Mouse (Mus musculus) midbrain, embryonic 11.5 days (tissue): ENCODE measurements around the gene Dennd1a. TPM values are rescaled to one million over a fixed set of nuclear protein-coding genes. Genes with fewer than 3 reads are reported as not detected.

Source experiments
- ATAC-seq: fragments of 200-750 bp; cut with Nextera tagmentation; 2 replicates; pipeline ENCODE4 v1.8.0; 2017; ENCODE audit warnings: moderate TSS enrichment, moderate library complexity; ENCODE audit not compliant: low FRiP score
- DNase-seq: peaks from one replicate; pipeline ENCODE4 v3.0.0; 2015; ENCODE audit warnings: low spot score; ENCODE audit errors: missing footprints
- H3K27ac ChIP-seq: fragments of 300-500 bp; sonication (generic); 2 replicates; pipeline ENCODE4 v1.5.1; 2014; ENCODE audit warnings: low read depth, low read length
- H3K27me3 ChIP-seq: fragments of 300-500 bp; sonication (generic); 2 replicates; pipeline ENCODE4 v1.6.1; 2014; ENCODE audit warnings: mild to moderate bottlenecking, low read length, moderate library complexity, mixed read lengths; ENCODE audit not compliant: control insufficient read depth, insufficient read depth
- H3K36me3 ChIP-seq: fragments of 300-500 bp; sonication (generic); 2 replicates; pipeline ENCODE4 v1.6.1; 2014; ENCODE audit warnings: mild to moderate bottlenecking, low read length, moderate library complexity, mixed read lengths; ENCODE audit not compliant: control insufficient read depth, insufficient read depth
- H3K4me1 ChIP-seq: fragments of 300-500 bp; sonication (generic); 2 replicates; pipeline ENCODE4 v1.6.1; 2014; ENCODE audit warnings: low read length; ENCODE audit not compliant: control insufficient read depth, insufficient read depth
- H3K4me2 ChIP-seq: fragments of 300-500 bp; sonication (generic); 2 replicates; pipeline ENCODE4 v1.6.1; 2014; ENCODE audit warnings: mild to moderate bottlenecking, moderate library complexity
- H3K4me3 ChIP-seq: fragments of 300-500 bp; sonication (generic); 2 replicates; pipeline ENCODE4 v1.5.1; 2014; ENCODE audit warnings: low read depth, low read length
- H3K9ac ChIP-seq: fragments of 300-500 bp; sonication (generic); 2 replicates; pipeline ENCODE4 v1.6.1; 2014; ENCODE audit warnings: low read length
- H3K9me3 ChIP-seq: fragments of 300-500 bp; sonication (generic); 2 replicates; pipeline ENCODE4 v1.6.1; 2016; ENCODE audit warnings: low read length; ENCODE audit not compliant: control insufficient read depth
- WGBS: fragments of 180-500 bp; shearing (Covaris S2); extraction: QIAGEN DNeasy Blood & Tissue Kit; methylation state at CpG from one replicate; pipeline ENCODE4 v1.1.7; 2014; 5-methylcytosine and 5-hydroxymethylcytosine counted together
- polyA plus RNA-seq: library from polyadenylated mRNA; unstranded; fragments of >200 nt; fragmentation: Nextera tagmentation; extraction: Ambion mirVana; gene quantifications from 2 replicates; pipeline ENCODE4 v1.2.1, GENCODE M21; 2014

Gene Dennd1a
- 8.6 and 8.8 TPM in 2 replicates for polyA plus RNA-seq

DNA sequence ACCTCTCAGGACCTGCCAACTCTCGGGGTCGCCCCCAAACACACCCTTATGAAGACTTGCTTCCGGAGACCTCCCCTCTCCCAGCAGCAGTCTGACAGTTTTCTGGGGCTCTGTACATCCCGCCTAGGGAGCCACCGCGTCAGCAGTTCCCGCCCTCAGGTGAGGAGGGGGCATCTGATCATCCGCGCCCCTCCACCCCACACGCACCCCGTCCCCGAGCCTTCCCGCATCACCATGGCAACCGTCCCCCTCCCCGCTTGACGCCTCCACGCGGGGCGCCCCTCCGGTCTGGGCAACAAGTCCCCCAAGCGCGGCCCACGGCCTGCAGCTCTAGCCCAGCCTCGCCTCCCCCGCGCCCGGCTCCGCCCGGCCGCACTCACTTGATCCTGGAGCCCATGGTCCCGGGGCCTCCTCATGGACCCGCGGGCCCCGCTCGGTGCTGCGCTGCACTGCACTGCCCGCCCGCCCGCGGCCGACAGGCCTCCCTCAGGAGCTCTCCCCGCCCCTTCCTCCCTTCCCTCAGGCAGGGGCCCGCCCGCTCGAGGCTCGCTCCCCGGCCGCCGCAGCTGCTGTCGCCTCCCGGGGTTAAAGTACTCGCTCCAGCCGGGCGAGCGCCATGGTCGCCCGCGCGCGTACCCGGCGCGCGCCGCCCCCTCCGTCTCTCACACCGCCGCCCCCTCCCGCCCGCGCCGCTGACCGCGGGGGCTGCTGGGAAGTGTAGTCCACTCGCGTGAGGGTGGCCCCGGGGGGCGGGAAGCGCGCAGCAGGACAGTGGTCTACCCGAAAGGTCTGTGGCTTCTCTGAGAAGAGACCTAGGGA, at the start of gene Dennd1a:
TSS of gene Dennd1a (minus strand) at position 658 of the 819 bp plus-strand sequence.
- ATAC-seq, result peak; percentile 97
- no peaks in the 10 kb centered on the region for H3K9me3 ChIP-seq
- H3K27ac ChIP-seq, result peak within 1 kb of the TSS; percentile 79
- DNase-seq, result peak; percentile 98
- H3K4me3 ChIP-seq, result peak within 1 kb of the TSS; percentile 80
- peak within 1 kb of the TSS; percentile 75 for H3K4me2 ChIP-seq
- H3K36me3 ChIP-seq, result no peaks in the 10 kb centered on the region
- H3K9ac ChIP-seq, result peak within 1 kb of the TSS; percentile 89
- H3K27me3 ChIP-seq, result no peaks in the 10 kb centered on the region
- WGBS, result 1% methylated on average over 71 of the region's 81 CpGs
- H3K4me1 ChIP-seq, result peaks cover 3% of the 10 kb centered on the region; the same call in 1 of the 2 replicates

DNA sequence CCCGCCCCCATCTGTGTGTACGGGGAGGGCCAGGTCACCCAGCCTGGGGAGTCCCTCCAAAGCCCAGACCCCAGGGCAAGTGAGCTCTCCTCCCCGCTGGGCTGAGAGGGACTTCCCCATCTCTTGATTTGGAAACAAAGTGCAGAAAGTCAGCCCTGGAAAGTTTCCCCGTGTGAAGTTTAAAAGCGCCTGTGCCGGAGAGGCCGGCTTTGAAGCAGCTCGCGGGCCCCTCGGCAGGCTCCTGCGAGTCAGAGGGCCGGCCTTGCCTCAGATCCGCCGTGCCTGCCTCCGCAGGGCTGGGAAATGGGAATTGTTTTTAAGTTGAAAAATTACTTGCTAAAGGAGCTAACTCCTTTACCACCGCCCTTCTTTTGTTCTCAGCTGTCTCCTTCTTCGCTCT, 49.4 kb upstream of the Dennd1a start:
- H3K27me3 ChIP-seq, result peaks cover 89% of the 10 kb centered on the region
- no peaks in the 10 kb centered on the region for H3K36me3 ChIP-seq
- no peak overlapping the region for H3K9ac ChIP-seq
- under 1% methylated on average over 17 of the region's 17 CpGs for WGBS
- H3K27ac ChIP-seq, result no peak overlapping the region
- no peak overlapping the region for H3K4me3 ChIP-seq
- H3K4me1 ChIP-seq, result peaks cover 9% of the 10 kb centered on the region; the same call in 1 of the 2 replicates
- DNase-seq (peak; percentile 94), ATAC-seq (0 out of 2 replicates have a peak, but pooled peaks have one; percentile 30)
- H3K9me3 ChIP-seq, result no peaks in the 10 kb centered on the region
- H3K4me2 ChIP-seq, result no peak overlapping the region

DNA sequence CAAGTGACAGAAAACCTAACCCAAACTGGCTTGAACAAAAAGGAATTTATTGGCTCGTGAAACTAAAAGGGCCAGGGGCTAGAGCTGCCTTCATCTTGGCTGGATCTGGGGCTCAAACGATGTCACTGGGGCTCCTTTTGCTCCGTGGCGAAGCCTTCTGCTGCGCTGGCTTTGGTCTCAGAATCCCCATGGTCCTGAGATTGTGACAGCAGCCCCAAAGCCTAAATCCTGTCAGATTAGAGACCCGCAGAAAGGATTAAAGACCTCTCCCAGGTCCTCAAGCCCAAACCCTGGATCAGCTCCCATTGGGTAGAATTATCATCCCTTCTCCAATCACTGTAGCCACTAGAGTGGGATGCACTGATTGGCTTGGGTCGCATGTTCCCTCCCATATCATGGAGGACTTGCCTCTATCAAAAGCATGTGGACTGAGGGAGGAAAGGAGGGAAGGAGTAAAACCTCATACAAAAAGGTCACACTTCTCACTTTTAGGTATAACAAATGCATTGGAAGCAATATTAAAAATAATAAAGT, 46.5 kb upstream of the Dennd1a start:
- Histone ChIP-seq H3K27me3 (peaks cover 65% of the 10 kb centered on the region), H3K27ac (no peak overlapping the region), H3K36me3 (no peaks in the 10 kb centered on the region), H3K4me3 (no peak overlapping the region), H3K4me1 (no peaks in the 10 kb centered on the region), H3K9me3 (no peaks in the 10 kb centered on the region), H3K4me2 (no peak overlapping the region), H3K9ac (no peak overlapping the region)
- DNase-seq (peak; percentile 75), ATAC-seq (0 out of 2 replicates have a peak, but pooled peaks have one; percentile 38)
- WGBS, result 27% methylated on average over 7 of the region's 7 CpGs

DNA sequence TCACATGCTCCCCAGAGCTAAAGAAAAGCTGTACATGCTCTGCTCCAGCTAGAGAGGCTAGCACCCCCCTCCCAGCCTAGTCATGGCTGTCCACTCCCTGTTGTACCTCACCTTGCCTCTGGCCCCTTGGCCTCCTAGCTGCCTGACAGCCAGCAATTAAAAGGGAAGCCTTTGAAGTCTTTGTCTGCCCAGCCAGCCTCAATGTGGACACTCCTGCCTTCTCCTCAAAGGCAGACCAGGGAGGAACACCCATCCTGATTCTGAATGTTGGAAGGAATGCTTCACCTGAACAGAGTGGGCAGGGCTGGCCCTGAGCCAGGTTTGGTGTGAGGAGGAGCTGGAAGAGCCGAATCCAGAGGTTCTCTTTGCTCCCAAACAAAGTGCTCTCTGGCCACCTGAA, 39.5 kb upstream of the Dennd1a start:
- H3K27me3 ChIP-seq, result peaks cover 6% of the 10 kb centered on the region
- H3K27ac ChIP-seq, result no peak overlapping the region
- peak; percentile 67 for DNase-seq
- H3K9me3 ChIP-seq, result no peaks in the 10 kb centered on the region
- WGBS, result 90% methylated on average over 1 of the region's 1 CpGs
- no peak overlapping the region for H3K4me2 ChIP-seq
- no peaks in the 10 kb centered on the region for H3K4me1 ChIP-seq
- H3K36me3 ChIP-seq, result no peaks in the 10 kb centered on the region
- no peak for ATAC-seq
- H3K4me3 ChIP-seq, result no peak overlapping the region
- H3K9ac ChIP-seq, result no peak overlapping the region

DNA sequence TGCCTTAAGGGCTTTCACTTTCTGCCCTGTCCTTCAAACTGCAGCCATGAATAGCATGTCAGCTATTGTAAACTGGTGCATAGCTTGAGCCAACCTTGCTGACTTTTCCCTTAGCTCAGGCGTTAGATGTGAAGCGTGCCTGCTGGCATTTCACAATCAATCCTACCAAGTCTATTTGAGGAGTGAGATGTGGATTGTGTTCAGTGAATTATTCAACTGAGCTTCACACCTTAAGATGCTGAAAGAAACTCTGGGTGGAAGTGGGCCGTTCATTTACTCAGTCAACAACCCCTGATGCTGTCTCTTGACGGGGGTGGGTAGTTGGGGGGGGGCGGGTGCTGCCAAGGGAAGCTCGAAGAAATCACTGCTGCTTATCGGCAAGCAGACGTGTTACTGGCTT, 36.2 kb upstream of the Dennd1a start:
- Histone ChIP-seq H3K4me2 (no peak overlapping the region), H3K9me3 (no peaks in the 10 kb centered on the region), H3K4me3 (no peak overlapping the region), H3K27ac (no peak overlapping the region), H3K4me1 (no peaks in the 10 kb centered on the region), H3K27me3 (peaks cover 3% of the 10 kb centered on the region), H3K36me3 (no peaks in the 10 kb centered on the region), H3K9ac (no peak overlapping the region)
- ATAC-seq (no peak), DNase-seq (no peak)
- WGBS, result 71% methylated on average over 8 of the region's 8 CpGs

DNA sequence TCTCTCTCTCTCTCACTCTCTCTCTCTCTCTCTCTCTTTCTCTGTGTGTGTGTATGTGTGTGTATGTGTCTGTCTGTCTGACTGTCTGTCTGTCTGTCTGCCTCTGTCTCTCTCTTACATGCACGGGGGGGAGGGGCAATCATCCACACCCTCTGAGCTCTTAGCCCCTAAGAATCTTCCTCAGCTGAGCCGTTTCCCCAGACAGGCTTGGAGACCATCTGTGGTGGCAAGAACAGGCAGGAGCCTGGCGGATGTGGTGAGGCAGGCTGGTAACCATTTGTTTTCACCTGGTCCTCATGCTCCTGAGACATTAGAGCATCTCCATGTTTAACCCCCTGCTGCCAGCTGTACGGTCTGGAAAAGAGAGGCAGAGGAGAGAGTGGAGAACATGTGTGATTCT, 33.7 kb upstream of the Dennd1a start:
- Histone ChIP-seq H3K27me3 (no peaks in the 10 kb centered on the region; the same call in none of the 2 replicates), H3K9ac (no peak overlapping the region)

DNA sequence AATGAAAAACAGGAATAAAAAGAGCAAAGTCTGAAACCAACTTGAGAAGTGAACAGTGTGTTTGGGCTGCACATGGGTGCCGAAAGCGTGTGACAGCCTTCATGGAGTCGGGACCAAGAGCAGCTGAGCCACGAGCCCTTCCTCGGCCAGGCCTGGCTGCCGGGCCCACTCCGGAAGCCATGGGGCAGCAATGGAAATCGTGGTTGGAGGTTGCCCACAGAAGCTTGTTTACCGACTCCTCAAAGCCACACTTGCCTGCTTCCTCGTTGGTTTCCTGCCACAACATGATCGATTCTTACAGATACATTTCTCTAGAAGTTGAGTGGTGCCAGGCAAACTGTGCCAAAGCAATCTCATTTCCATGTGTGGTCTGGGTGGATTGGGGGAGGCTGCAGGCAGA, 31.9 kb upstream of the Dennd1a start:
- H3K4me1 ChIP-seq, result no peaks in the 10 kb centered on the region

More for the DNA sequence above, 33.7 kb upstream of the Dennd1a start:
- H3K4me3 ChIP-seq, result no peak overlapping the region
- no peak overlapping the region for H3K4me2 ChIP-seq
- ATAC-seq, result no peak
- WGBS, result 71% methylated on average over 4 of the region's 4 CpGs
- no peak overlapping the region for H3K27ac ChIP-seq
- no peaks in the 10 kb centered on the region for H3K9me3 ChIP-seq
- no peaks in the 10 kb centered on the region for H3K36me3 ChIP-seq
- no peak for DNase-seq
- H3K4me1 ChIP-seq, result no peaks in the 10 kb centered on the region

DNA sequence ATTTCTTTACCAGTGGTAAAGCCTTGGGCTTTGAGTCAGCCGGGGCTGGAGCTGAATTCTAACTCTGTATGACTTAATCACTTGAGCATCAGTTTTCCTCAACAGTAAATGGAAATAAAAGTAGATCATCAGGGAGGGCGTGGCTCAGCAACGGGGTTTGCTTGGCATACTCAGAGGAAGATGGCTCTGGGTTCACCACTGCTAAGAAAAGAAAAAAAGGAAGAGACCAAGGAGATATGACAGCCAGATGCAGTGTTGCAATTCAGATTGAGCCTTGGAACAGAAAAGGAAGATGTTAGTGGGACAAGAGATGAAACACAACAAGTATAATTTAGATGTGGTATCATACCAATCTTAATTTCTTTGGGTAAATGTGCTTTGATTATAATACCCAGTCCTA, 26.2 kb upstream of the Dennd1a start:
- ATAC-seq (no peak), DNase-seq (no peak)
- 63% methylated on average over 3 of the region's 3 CpGs for WGBS
- Histone ChIP-seq H3K9me3 (no peaks in the 10 kb centered on the region), H3K4me1 (no peaks in the 10 kb centered on the region), H3K4me2 (no peak overlapping the region), H3K36me3 (no peaks in the 10 kb centered on the region), H3K27me3 (no peaks in the 10 kb centered on the region; the same call in 1 of the 2 replicates), H3K9ac (no peak overlapping the region), H3K27ac (no peak overlapping the region), H3K4me3 (no peak overlapping the region)

More for the DNA sequence above, 31.9 kb upstream of the Dennd1a start:
- 92% methylated on average over 11 of the region's 11 CpGs for WGBS
- DNase-seq, result no peak
- H3K36me3 ChIP-seq, result no peaks in the 10 kb centered on the region
- H3K27me3 ChIP-seq, result no peaks in the 10 kb centered on the region; the same call in 1 of the 2 replicates
- H3K27ac ChIP-seq, result no peak overlapping the region
- no peak overlapping the region for H3K4me2 ChIP-seq
- H3K9ac ChIP-seq, result no peak overlapping the region
- no peaks in the 10 kb centered on the region for H3K9me3 ChIP-seq
- ATAC-seq, result no peak
- H3K4me3 ChIP-seq, result no peak overlapping the region

DNA sequence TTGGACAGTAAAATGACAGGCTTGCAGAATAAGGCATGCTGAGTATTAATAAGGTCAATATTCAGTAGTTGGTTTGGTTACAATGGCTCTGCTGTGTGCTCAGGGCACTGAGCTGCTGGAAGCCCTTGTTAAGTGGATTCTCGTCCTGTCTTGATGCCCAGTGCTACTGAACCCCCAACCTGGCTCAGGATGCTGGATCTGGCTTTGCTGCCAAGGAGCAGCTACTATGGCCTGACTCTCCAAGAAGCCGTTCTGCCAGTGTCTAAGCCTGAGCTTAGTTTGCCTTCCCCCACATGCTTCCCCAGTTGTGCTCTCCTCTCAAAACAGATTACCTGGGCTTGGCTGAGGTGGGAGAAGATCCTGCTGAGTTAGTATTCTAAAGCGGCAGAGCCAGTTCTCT, 25.7 kb upstream of the Dennd1a start:
- ATAC-seq (no peak), DNase-seq (no peak)
- 34% methylated on average over 3 of the region's 3 CpGs for WGBS
- Histone ChIP-seq H3K9ac (no peak overlapping the region), H3K9me3 (no peaks in the 10 kb centered on the region), H3K27ac (no peak overlapping the region), H3K4me2 (no peak overlapping the region), H3K36me3 (no peaks in the 10 kb centered on the region), H3K4me1 (no peaks in the 10 kb centered on the region), H3K27me3 (no peaks in the 10 kb centered on the region; the same call in 1 of the 2 replicates), H3K4me3 (no peak overlapping the region)
